ENCODE assay signal across 8 mouse cellular contexts in the genomic region with DNA sequence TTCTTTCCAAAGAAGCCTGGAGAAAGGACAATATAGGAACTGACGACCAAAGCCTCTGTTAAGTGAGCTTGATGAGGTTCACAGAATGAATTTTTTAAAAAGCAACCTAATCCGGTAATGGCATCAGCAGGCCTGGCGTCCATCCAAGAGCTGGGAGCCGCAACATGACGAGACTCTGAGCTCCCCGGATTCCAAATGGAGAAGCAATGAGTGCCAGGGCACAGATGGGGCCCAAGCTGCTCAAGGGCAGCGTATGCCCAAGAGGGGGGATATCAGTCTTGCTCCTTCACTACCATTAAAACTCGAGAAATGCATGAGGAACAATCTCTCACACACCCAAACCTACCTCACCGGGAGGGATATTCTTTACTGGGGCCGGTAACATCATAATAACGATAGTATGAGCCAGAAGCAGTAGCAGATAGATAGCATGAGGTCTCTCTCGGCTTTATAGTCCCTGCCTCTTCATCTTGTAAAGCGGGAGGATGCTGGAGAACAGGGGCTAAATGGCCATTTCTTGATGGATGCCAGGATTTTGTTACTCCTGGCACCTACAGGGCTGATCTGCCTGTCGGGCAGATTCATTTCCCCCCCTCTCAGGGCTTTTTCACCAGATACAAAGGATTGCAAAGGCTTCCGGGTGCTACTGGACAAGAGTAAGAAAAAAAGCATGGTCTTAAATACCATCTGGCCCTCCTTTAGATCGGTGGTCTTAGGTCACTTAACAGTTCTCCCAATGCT. TPM values are rescaled to one million over a fixed set of nuclear protein-coding genes. Genes with fewer than 3 reads are reported as not detected.
DNase-seq lines count a peak whose midpoint lies in the region; ATAC-seq and TF ChIP-seq lines count a peak whose summit lies in the region.

No protein-coding gene starts in this region.

- peaks cover 80% of the 10 kb centered on the region for H3K36me3 ChIP-seq in E14TG2a.4 (ENCODE audit: insufficient read depth, low read length)
- peaks cover 5% of the 10 kb centered on the region; the same call in 1 of the 2 replicates for H3K36me3 ChIP-seq in embryonic facial prominence, embryonic 12.5 days
- no peaks in the 10 kb centered on the region for H3K36me3 ChIP-seq in thymus, adult 2 months (ENCODE audit: control insufficient read depth, insufficient read depth, low read length)

- H3K4me1 ChIP-seq in E14TG2a.4 (replicated peaks; ENCODE audit: low read depth, low read length) = peaks cover 93% of the 10 kb centered on the region
- peaks cover 47% of the 10 kb centered on the region for H3K4me1 ChIP-seq in embryonic facial prominence, embryonic 12.5 days
- H3K4me1 ChIP-seq in thymus, adult 2 months (replicated peaks; ENCODE audit: control insufficient read depth, insufficient read depth, low read length) = peaks cover 7% of the 10 kb centered on the region

- peak overlapping the region; percentile 71 for H3K4me3 ChIP-seq in E14TG2a.4 (replicated peaks; ENCODE audit: low read length)
- H3K4me3 ChIP-seq in embryonic facial prominence, embryonic 12.5 days = no peak overlapping the region
- no peak overlapping the region for H3K4me3 ChIP-seq in thymus, adult 2 months (ENCODE audit: control insufficient read depth, insufficient read depth, low read length)

- WGBS in embryonic facial prominence, embryonic 12.5 days = 57% methylated on average over 16 of the region's 16 CpGs
- 94% methylated on average over 16 of the region's 16 CpGs for WGBS in thymus, adult 2 months

- no peak for TF ChIP-seq POLR2A in thymus, adult 2 months (IDR thresholded peaks at IDR 0.05; ENCODE audit: control insufficient read depth, extremely low read depth, insufficient read depth, low read length, poor library complexity)

- no peak for TF ChIP-seq CTCF in E14TG2a.4 (conservative IDR thresholded peaks at IDR 0.05; ENCODE audit: low read length)
- TF ChIP-seq CTCF in thymus, adult 2 months (IDR thresholded peaks at IDR 0.05; ENCODE audit: borderline replicate concordance, control insufficient read depth, extremely low read depth, insufficient read depth, low read length, poor library complexity) = no peak

- no peaks in the 10 kb centered on the region for H3K27me3 ChIP-seq in E14TG2a.4 (ENCODE audit: insufficient read depth, low read length)
- H3K27me3 ChIP-seq in embryonic facial prominence, embryonic 12.5 days = no peaks in the 10 kb centered on the region
- no peaks in the 10 kb centered on the region for H3K27me3 ChIP-seq in thymus, adult 2 months (ENCODE audit: control insufficient read depth, insufficient read depth, low read length)

- H3K9ac ChIP-seq in embryonic facial prominence, embryonic 12.5 days = no peak overlapping the region

- peak; percentile 35 to 67 for DNase-seq in adrenal gland, adult (ENCODE audit: inconsistent age in 2 of 2, low spot score in 1 of 2)
- no peak for DNase-seq in adrenal gland, postnatal 4 days (ENCODE audit: low spot score in 2 of 2)
- DNase-seq in layer of hippocampus, adult 18-20 months (ENCODE audit: low spot score in 2 of 2) = peak; percentile 83 to 91
- peak; percentile 12 for DNase-seq in retina, embryonic 14.5 days (ENCODE audit: low spot score)
- DNase-seq in thymus, adult 2 months = no peak
- DNase-seq in heart, adult 8-10 months (ENCODE audit: low spot score) = no peak

- peak overlapping the region; percentile 80 for H3K27ac ChIP-seq in embryonic facial prominence, embryonic 12.5 days
- no peak overlapping the region for H3K27ac ChIP-seq in thymus, adult 2 months (ENCODE audit: control insufficient read depth, insufficient read depth, low read length)

- no peaks in the 10 kb centered on the region for H3K9me3 ChIP-seq in E14TG2a.4 (ENCODE audit: low read length)
- no peaks in the 10 kb centered on the region for H3K9me3 ChIP-seq in embryonic facial prominence, embryonic 12.5 days

- 0 out of 2 replicates have a peak overlapping the region, but pooled peaks have one; percentile 9 for H3K4me2 ChIP-seq in embryonic facial prominence, embryonic 12.5 days (replicated peaks)

- ATAC-seq in embryonic facial prominence, embryonic 12.5 days (ENCODE audit: insufficient number of reproducible peaks, insufficient read depth, low FRiP score, low TSS enrichment) = no peak

RNA-seq across cellular contexts. Expression of gene Etv5, which starts 9.1 kb away (rescaled TPM):
- total RNA-seq in adrenal gland, postnatal 4 days (2021) = 10 to 100 TPM; 24.1 to 27.5 TPM
- polyA plus RNA-seq in embryonic facial prominence, embryonic 12.5 days (2016; fragmentation: Nextera tagmentation; extraction: Ambion mirVana) = 39.5 and 39.8 TPM in 2 replicates
- total RNA-seq in layer of hippocampus, adult 18-20 months (2021) = 10 to 100 TPM; 49.2 to 54.5 TPM
- 7.3 and 8.6 TPM in 2 replicates for polyA plus RNA-seq in thymus, adult 2 months (2012; rRNA removed)
- total RNA-seq in heart, adult 8-10 months (2022) = 1 to 10 TPM; 8.8 to 9.8 (median 9.3) TPM

Comparison
In these comparisons a context has a peak if more than half of its experiments do, and no peak if none do; other contexts are left out.
1. DNase-seq: peak in adrenal gland, adult (2 of 2), layer of hippocampus, adult 18-20 months (2 of 2) and retina, embryonic 14.5 days (single experiment); none in adrenal gland, postnatal 4 days (0 of 2), thymus, adult 2 months (single experiment) and heart, adult 8-10 months (single experiment).